Mouse (Mus musculus) left cerebral cortex, postnatal 36 days (tissue): Measurements from ENCODE around the gene Chd4. TPM values are rescaled to one million over a fixed set of nuclear protein-coding genes. Genes with fewer than 3 reads are reported as not detected.
A peak's percentile ranks its signal among the peaks of the same experiment; 100 is the strongest.

Source experiments
- DNase-seq, 2 experiments: peaks; one replicate each; pipeline ENCODE4 v3.0.0; 2021 to 2022; ENCODE audit warnings: low spot score in 2 of 2, mixed read lengths in 1 of 2
- intact Hi-C: fragments of 180-260 bp; cut with DNase I; formaldehyde crosslinking; loops from one replicate; pipeline ENCODE4 v1.15.1; 2025
- total RNA-seq, 2 experiments: library from RNA; stranded (reverse); gene quantifications; 2 replicates each; pipeline ENCODE4 v1.2.3; 2021

Chd4 gene
- total RNA-seq, 2 experiments from 2014 or later: 153 to 166 TPM

GRCm38 (mm10) chr6:125131302-125132156 lies 35.7 kb downstream of the Chd4 start, which contains the start of gene Nop2:
Nop2 (plus strand) TSS chr6:125131909.
- intact Hi-C loops: loop anchor here (2.0 kb wide), 1 partner anchor 15 kb away; no protein-coding TSS in a partner anchor
- DNase-seq: peak; percentile 82 to 83

- intact Hi-C loops: loop anchor here (2.0 kb wide), 1 partner anchor 14 kb away; no protein-coding TSS in a partner anchor
- no peak for DNase-seq
Measured at GRCm38 (mm10) chr6:125132470-125132869, 36.7 kb downstream of the Chd4 start.

DNA sequence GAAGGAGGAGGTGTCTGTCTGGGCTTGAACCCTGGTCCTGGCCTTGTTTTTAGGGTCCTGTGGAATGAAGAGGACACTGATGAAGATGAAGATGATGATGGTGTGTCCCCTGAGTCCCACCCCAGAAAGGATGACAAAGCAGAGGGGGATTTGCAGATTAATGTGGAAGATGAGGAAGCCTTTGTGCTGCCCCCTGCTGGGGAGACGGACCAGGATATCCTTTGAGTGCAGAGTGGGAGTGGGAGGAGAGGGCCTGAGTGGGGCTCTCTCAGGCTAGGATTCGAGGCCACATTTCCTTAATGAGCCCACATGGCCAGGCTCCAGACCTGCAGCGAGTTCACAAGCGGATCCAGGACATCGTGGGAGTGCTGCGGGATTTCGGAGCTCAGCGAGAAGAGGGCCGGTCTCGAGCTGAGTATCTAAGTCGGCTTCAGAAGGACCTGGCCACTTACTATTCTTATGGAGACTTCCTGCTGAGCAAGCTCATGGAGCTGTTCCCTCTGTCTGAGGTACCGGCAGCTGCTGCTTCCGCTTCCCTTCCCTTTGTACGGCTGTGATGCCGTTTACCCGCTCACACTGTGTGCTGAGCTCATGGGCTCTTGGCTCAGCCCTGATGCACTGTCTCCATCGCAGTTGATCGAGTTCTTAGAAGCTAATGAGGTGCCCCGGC lies 41.4 kb downstream of the Chd4 start:
- DNase-seq: no peak
- intact Hi-C loops: no loop called here

GRCm38 (mm10) chr6:125139747-125140146 lies 44.0 kb downstream of the Chd4 start:
- intact Hi-C loops: no loop called here
- DNase-seq: no peak

DNA sequence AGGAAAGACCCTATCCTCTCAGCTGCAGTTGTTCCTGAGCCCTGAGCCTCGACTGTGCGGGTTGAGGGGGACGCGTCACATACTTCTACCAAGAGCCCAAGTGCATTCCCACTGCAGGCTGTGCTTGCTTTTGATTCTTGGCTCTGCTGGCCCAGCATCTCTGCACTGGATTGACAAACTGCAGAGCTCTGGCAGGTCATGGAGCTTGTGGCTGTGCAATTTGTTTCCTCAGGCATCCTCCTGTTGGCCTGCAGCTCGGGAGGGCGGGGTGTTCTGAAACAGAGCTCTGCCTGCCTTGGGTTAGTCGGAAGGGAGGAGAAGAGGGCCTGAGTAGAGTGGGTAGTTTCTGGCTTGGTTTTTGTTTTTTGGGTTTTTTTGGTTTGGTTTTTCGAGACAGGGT lies 46.7 kb downstream of the Chd4 start:
- intact Hi-C loops: no loop called here
- DNase-seq: no peak

GRCm38 (mm10) chr6:125143128-125143527 lies 47.3 kb downstream of the Chd4 start:
- intact Hi-C loops: no loop called here
- no peak for DNase-seq

GRCm38 (mm10) chr6:125143904-125144303 lies 48.1 kb downstream of the Chd4 start:
- intact Hi-C loops: no loop called here

DNA sequence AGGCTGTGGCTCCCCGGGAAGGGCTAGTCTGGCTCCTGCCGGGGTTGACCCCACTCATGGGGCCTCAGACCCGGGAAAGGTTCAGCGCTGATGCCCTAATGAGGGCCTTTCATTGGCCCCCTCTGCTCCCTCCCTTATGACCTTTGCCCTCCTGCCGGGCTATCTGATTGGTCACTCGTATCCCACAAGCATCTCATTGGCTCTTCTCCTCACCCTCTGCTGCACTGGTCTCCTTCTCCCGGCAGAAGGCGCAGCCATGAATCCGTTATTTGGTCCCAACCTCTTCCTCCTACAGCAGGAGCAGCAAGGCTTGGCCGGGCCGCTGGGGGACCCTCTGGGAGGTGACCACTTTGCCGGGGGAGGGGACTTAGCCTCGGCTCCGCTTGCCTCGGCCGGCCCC lies 49.2 kb downstream of the Chd4 start, which contains the start of gene Iffo1:
TSS of gene Iffo1 (plus strand) at position 241 of the 400 bp plus-strand sequence.
- intact Hi-C loops: loop anchor here (1.0 to 5.0 kb wide), 2 partner anchors 20 to 127 kb away; no protein-coding TSS in a partner anchor
- peak; percentile 91 for DNase-seq

More at GRCm38 (mm10) chr6:125143904-125144303, 48.1 kb downstream of the Chd4 start:
- DNase-seq: no peak

- intact Hi-C loops: loop anchor here (1.0 to 5.0 kb wide), 2 partner anchors 20 to 127 kb away; no protein-coding TSS in a partner anchor
Measured at GRCm38 (mm10) chr6:125145479-125145951, 49.7 kb downstream of the Chd4 start.

GRCm38 (mm10) chr6:125146148-125146547 lies 50.4 kb downstream of the Chd4 start:
- intact Hi-C loops: loop anchor here (2.0 to 5.0 kb wide), 2 partner anchors 13 to 126 kb away; no protein-coding TSS in a partner anchor
- peak in 1 of 2 experiments; percentile 47 for DNase-seq

More at GRCm38 (mm10) chr6:125145479-125145951, 49.7 kb downstream of the Chd4 start:
- peak in 1 of 2 experiments; percentile 54 for DNase-seq

DNA sequence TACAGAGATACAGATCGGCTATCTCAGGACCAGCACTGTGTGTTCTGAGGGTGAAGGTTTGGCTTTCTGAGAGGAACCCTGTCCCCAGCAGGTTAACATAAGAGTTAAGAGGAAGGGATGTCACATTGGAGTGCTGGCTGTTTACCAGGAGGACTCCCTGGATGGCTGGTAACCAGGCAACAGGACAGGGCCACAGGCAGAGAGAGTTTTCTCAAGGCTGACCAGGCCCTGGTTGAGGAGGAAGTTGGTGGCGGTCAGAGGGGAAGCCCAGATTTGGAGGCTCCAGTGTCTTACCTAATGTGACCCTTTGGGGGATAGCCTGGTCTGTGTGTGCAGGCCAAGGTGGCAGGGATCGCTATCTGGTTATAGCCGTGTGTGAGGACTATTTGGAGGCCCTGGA lies 51.0 kb downstream of the Chd4 start:
- DNase-seq: no peak

DNA sequence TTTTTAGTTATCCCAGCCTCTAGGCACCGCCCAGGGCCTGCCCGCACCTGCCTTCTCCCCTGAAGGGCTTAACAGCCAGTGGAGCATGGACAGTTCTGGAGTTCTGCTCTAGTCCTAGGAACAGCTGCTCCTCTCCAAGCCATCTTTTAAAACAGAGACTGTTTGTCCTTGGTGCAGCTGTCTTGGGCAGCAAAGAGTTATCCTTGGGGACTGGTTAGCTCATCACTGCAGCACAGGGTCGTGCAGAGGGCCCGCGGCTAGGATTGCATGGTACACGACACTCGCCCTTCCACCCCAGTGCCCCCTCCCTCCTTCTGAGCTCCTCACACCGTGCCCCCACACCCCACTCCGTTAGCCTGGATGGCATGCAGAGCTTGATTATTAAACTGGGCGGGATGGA lies 51.5 kb downstream of the Chd4 start:
- intact Hi-C loops: loop anchor here (2.0 to 5.0 kb wide), 2 partner anchors 15 to 125 kb away; no protein-coding TSS in a partner anchor
- peak in 1 of 2 experiments; percentile 32 for DNase-seq

More for the DNA sequence above, 51.0 kb downstream of the Chd4 start:
- intact Hi-C loops: loop anchor here (2.0 to 5.0 kb wide), 2 partner anchors 14 to 126 kb away; no protein-coding TSS in a partner anchor

- peak; percentile 61 for DNase-seq
- intact Hi-C loops: loop anchor here (5.0 kb wide), 1 partner anchor 124 kb away; no protein-coding TSS in a partner anchor
Measured at GRCm38 (mm10) chr6:125148251-125148925, 52.6 kb downstream of the Chd4 start.

- intact Hi-C loops: loop anchor here (5.0 kb wide), 1 partner anchor 123 kb away; no protein-coding TSS in a partner anchor
Measured at GRCm38 (mm10) chr6:125148926-125149568, 53.3 kb downstream of the Chd4 start.

GRCm38 (mm10) chr6:125149569-125149950 lies 53.8 kb downstream of the Chd4 start:
- no peak for DNase-seq
- intact Hi-C loops: loop anchor here (5.0 kb wide), 1 partner anchor 123 kb away; no protein-coding TSS in a partner anchor

More at GRCm38 (mm10) chr6:125148926-125149568, 53.3 kb downstream of the Chd4 start:
- peak; percentile 66 for DNase-seq

DNA sequence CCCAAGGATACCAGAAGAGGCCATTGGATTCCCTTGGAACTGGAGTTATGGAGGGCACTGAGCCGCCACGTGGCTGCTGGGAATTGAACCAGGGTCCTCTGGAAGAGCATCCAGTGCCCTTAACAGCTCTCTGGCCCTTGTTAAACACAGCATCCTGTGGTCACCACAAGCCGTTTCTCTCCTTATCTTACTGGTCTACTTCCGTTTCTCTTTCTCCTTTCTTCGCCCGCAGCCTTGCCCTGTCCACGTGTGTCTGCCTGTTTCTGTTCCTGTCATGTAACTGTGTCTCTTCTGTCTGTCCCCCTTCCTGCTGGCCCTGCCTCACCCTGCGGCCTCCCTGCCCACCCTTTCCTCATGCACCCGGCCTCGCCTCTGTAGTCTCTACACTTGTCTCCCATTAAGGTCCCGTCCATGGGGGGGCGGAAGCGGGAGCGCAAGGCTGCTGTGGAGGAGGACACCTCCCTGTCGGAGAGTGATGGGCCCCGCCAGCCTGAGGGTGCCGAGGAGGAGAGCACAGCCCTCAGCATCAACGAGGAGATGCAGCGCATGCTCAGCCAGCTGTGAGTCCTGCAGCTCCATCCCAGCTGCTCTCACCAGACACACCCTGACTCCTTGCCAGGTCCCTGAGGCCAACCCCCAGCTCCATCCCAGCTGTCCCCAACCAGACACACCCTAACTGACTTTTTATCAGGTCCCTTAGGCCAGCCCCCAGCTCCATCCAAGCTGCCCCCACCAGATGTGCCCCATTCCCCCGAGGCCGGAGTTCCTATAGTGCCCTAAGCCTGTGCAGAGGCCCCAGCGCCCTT lies 56.6 kb downstream of the Chd4 start:
- no peak for DNase-seq
- intact Hi-C loops: no loop called here

DNA sequence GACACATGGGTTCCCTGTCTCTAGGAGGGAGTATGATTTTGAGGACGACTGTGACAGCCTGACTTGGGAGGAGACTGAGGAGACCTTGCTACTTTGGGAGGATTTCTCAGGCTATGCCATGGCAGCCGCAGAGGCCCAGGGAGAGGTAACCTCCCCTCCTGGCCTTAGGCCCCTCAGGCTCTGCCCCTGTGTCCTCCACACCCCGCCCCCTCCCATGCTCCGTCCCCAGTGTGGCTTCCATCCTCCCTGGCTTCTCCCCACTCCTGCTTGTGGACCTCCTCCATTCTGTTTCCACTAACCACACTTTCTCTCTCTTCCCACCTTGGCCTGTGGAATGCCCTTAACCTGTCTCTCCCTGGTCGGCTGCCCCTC lies 57.2 kb downstream of the Chd4 start:
- DNase-seq: no peak
- intact Hi-C loops: no loop called here

- intact Hi-C loops: no loop called here
- no peak for DNase-seq
Measured at GRCm38 (mm10) chr6:125153682-125154081, 57.9 kb downstream of the Chd4 start.
